Mouse (Mus musculus): ENCODE results near the gene Fgf18.

- TF ChIP-seq CTCF (IDR thresholded peaks at IDR 0.05; ENCODE audit: insufficient read depth, low read length) (no peak), POLR2A (IDR thresholded peaks at IDR 0.05; ENCODE audit: borderline replicate concordance, extremely low read depth, low read depth, low read length) (no peak)
Observed at GRCm38 (mm10) chr11:33086046-33086445, 61.2 kb downstream of the Fgf18 start.
